Mouse (Mus musculus) activated CD4-positive, CD25-positive, alpha-beta regulatory T cell, adult 4 months (primary cell): ENCODE measurements around the gene Kcnn3. TPM values are rescaled to one million over a fixed set of nuclear protein-coding genes. Genes with fewer than 3 reads are reported as not detected.

ENCODE experiments used
- ATAC-seq: one replicate; pipeline ENCODE4 v1.8.0; 2017
- polyA plus RNA-seq, 2 experiments: library from polyadenylated mRNA; unstranded; fragments of 100-300 nt; shearing (Covaris generic); gene quantifications; one replicate each; pipeline ENCODE4 v1.2.1; 2017

Gene Kcnn3
- polyA plus RNA-seq, 2 experiments from 2014 or later = not detected

DNA sequence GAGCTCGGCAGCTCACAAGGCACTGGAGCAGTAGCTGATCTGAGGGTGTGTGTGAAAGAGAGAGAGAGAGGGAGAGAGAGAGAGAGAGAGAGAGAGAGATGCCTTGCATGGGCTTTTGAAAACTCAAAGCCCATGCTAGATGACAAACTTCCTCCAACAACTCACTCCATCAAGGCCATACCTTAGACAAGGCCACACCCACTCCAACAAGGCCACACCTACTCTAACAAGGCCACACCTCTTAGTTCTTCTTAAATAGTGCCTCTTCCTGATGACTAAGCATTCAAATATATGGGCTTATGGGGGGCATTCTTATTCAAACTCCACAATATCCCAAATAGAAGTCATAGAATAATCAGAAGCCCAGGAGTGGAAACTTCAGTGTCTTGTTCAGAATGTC is 49.1 kb downstream of the Kcnn3 start:
- ATAC-seq = no peak

GRCm38 (mm10) chr3:89569707-89570324 is 49.9 kb downstream of the Kcnn3 start:
- ATAC-seq = no peak

GRCm38 (mm10) chr3:89570362-89570761 is 50.4 kb downstream of the Kcnn3 start:
- ATAC-seq = no peak

DNA sequence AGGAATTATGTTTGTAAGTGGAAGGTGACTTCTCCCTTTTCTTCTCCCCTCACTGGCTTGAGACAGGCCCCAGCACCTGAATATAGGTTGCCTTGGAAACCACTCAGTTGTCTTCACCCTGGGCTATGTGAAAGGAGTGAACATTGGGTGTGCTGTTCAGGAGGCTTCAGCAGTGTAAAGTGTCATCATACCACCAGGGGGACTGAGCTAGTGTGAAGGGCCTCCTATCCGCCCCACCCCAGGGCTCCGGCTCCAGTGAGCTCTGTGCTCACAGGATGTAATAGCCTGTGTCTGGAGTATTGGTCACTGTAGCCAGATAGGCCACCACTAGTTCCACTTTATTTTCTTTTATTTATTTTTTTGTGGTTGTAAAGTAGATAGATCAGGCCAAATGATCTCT is 54.3 kb downstream of the Kcnn3 start:
- no peak for ATAC-seq

DNA sequence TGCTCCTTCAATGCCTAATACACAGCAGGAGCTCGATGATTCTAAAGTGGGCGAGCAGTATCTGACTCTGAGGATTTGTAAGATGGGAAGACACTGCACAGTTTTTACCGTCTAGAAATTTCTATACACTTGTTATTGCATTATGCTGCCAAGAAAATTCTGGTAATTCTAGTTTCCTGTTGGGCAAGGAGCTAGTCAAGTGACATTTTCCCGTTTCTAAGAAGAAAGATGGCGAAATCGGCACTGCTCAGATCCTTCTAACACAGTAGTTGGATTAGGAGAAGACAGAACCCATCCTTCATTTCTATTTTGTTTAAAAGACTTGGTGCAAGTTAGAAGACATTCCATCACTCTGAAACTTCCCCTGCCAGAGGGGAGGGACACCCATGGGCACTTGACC is 56.4 kb downstream of the Kcnn3 start:
- ATAC-seq = no peak

GRCm38 (mm10) chr3:89577154-89577553 is 57.2 kb downstream of the Kcnn3 start:
- no peak for ATAC-seq

- ATAC-seq = no peak
Measured at GRCm38 (mm10) chr3:89578083-89578482, 58.1 kb downstream of the Kcnn3 start.

- ATAC-seq = no peak
Measured at GRCm38 (mm10) chr3:89578803-89579202, 58.8 kb downstream of the Kcnn3 start.

DNA sequence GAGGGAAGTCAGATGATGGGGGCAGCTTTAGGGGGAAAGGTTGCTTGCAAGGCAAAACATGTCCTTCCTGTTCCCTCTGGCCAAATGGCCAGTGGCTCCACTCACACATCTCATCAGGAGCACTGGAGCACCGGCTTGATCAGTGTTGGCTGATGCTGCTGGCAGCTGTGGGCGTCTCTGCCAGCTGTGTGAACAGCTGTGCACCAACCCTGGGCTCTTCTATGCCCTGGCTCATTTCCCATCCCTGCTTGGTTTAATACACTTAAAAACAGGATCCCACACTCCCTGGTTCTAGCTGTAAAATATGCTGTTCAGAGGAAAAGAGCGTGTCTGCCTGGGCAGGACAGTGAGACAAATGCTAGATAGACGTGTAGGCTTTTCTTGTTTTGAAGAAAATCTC is 64.3 kb downstream of the Kcnn3 start:
- no peak for ATAC-seq

DNA sequence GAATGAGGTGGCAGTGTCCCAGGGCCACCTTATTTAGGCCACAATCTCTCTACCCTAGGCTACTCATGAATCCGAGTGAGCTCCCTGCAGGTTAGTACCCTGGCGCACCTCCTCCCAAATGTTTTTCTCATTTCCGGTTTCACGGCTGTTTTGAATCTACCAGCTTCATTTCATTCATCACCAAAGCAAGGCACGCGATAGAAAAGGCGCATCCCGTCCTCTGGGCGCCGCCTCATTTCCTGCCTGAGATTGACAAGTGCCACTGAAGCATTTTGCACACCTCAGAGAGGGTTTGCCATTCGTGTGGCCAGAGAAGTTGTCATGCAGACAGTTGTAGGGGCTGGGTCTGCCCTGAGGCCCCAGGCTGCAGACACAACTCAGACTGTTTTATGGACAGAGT is 68.5 kb downstream of the Kcnn3 start:
- ATAC-seq = no peak

GRCm38 (mm10) chr3:89589321-89589720 is 69.4 kb downstream of the Kcnn3 start:
- no peak for ATAC-seq

DNA sequence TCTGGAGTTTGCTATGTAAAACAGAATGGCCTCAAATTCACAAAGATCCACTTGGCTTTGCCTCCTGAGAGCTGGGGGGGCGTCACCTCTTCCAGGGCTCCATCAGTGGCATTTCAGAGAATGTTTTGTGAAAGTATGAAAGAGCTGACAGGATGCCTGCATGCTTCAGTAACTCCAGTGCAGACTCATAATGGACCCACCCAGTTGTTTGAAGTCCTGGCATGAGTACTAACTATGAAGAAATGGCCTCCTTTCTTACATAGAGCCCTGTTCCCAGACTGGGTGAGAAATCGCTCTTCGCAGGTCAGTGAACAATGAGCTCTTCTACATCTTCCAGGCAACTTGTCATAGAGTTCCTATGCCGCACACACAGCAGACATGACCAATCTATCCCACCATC is 70.4 kb downstream of the Kcnn3 start:
- no peak for ATAC-seq

DNA sequence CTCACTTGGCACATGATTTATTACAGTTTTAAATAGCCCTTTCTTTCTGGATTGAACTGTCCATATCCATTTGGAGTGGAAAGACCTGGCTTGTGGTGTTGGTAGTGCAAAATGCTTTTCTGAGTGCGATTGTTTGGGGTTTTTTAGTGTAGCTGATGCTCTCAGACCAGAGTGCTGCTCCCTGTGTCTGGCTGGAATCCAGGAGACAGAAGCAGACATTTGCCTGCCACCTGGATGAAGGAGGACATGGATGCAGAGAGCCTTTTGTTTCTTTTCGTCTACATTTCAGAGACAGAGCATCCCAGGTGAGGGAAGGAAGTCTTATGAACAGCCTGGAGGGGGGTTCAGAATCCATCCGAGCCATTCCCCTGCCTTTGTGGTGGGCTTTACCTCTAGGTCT is 71.5 kb downstream of the Kcnn3 start:
- ATAC-seq = no peak

DNA sequence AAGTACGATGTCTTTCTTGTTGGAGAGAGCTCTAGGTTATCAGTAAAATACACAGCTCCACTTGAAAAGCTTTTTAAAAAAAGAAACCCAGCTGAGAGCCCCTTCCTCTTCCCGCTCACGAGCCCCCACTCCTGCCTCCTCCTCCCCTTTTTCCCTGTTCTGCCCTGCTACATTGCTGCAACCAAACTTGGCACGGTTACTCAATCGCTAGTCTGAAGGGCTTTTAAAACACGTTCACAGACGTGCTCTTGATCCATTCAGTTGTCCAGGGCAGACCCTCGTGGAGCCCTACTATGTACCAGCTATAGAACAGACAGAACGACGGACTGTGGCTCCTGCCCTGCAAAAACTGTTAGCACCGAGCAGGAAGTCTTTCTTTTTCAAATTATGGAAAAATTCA is 72.8 kb downstream of the Kcnn3 start:
- ATAC-seq = no peak

DNA sequence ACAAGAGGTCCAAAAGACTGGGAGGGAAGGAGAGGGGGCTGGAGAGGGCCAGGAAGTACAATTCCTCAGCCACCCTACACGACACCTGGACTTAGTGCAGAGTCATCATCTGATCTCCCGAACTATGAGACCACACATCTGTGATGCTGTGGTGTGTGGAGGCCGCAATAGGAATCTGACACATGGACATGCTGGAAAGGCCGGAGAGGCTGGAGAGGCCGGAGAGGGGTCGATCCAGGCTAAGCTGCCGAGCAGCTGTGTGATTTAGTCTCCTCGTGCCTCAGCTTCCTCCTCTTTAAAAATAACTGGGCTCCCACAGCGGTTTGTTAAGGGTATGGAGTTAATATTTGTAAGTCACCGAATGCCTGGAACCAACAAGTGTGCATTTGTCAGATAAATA is 73.6 kb downstream of the Kcnn3 start:
- ATAC-seq = no peak

DNA sequence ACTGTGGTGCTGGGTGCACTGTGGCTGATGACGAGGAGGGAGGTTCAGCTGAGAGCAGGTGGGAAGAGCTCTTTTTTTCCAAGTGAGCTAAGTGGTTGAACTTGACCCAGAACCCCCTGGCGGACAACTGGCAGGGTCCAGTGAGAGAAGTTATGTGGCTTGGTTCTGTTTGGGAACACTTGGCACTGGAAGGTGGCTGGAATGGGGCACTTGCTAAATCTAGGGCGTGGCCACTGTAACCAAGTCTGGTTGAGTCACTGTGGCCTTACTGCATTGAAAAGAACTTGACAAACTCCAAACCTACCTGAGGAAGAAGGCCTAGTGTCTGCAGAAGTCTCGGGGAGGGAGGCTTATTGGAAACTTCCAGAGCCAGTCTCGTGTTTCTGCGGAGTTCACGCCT is 78.4 kb downstream of the Kcnn3 start:
- ATAC-seq = no peak

- no peak for ATAC-seq
Measured at GRCm38 (mm10) chr3:89598967-89599366, 79.0 kb downstream of the Kcnn3 start.

GRCm38 (mm10) chr3:89601060-89601459 is 81.1 kb downstream of the Kcnn3 start:
- ATAC-seq = no peak

- no peak for ATAC-seq
Measured at GRCm38 (mm10) chr3:89603300-89603699, 83.3 kb downstream of the Kcnn3 start.

- no peak for ATAC-seq
Measured at GRCm38 (mm10) chr3:89605235-89605634, 85.3 kb downstream of the Kcnn3 start.

DNA sequence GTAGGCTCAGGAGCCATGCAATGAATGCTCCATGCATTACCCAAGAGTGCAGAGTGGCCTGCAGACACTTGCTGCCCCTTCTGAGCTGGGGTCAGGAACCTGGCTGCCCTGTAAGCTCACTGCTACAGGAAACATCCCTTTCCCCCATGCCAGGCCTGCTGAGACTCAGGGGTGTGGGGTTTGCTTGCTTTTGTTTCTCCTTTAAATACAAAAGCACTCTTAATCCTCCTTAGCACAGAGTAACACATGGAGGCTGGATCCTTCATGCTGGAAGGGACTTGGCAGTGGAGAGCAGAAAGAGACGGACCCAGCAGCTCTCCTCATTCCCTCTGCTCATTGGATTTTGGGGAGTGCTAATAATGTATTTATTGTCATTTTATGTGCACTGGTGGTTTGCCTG is 87.4 kb downstream of the Kcnn3 start:
- no peak for ATAC-seq

DNA sequence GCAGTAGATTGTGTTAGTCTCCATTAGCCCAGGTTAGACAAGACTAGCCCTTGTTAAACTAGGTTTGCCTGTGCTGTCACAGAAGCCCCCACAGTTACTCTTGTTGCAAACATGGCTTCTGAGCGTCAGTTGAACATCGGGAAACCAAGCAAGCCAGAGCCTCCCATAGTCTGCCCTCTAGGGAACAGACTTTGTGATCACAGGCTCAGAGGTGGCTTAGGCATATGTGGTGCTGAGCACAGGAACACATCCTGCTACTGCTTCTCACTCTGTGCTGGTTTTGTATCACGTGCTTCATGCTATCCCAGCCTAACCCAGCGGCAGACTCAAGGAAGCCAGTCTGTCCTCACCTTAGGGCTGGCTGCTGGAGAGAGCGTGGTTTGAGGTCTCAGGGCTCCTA is 92.1 kb downstream of the Kcnn3 start:
- no peak for ATAC-seq

GRCm38 (mm10) chr3:89613526-89614523 is 93.9 kb downstream of the Kcnn3 start:
- ATAC-seq = no peak

DNA sequence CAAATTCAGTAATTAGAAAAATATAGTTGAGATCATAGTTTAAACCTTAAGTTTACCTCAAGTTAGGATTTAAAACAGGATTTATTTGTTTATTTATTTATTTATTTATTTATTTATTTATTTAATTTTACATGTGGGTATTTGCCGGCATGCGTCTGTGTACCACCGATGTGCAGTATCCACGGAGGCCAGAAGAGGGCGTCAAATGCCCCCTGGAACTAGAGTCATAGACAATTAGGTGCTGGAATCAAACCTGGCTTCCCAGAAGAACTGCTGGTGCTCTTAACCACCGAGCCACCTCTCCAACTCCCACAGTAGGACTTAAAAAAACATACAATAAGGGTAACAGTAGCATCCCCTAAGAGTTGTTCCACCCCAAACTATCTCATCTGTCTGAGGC is 96.9 kb downstream of the Kcnn3 start:
- ATAC-seq = no peak
